Mouse (Mus musculus) telencephalon, adult 2 months (tissue): ENCODE measurements at regions not wholly inside any gene's neighbourhood (a gene's known extent, or its start where the extent isn't known, plus 50 kb on each side); places are given as distances from the start of the nearest gene placed in this dataset.
"Not testable (repeated sequence)": the region's sequence is repeated elsewhere in the genome, so short reads cannot be mapped to it uniquely, and the experiment has no call there.

Experiments
- DNase-seq: peaks from one replicate; pipeline ENCODE4 v3.0.0-alpha.2; 2011; ENCODE audit warnings: low read depth, low spot score

GRCm38 (mm10) chr4:81600396-81600795 is 157.8 kb upstream of the Mpdz start:
- no peak for DNase-seq

GRCm38 (mm10) chr4:81597390-81597789 is 154.8 kb upstream of the Mpdz start:
- no peak for DNase-seq

DNA sequence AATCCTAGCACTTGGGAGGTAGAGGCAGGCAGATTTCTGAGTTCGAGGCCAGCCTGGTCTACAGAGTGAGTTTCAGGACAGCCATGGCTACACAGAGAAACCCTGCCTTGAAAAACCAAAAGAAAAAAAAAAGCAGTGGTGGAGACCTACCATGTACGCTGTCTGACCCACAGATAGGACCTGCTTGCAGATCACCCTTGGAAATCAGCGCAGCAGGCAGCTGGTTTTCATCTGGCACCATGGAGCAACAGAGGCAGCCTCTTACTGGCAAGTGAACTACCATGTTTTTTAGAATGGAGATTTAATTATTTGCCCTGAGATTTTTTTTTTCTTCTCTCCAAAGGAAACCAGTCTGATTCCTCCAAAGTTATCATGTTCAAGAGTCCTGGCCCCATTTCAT is 150.8 kb upstream of the Mpdz start:
- not testable (repeated sequence) for DNase-seq

GRCm38 (mm10) chr4:81582546-81582945 is 139.9 kb upstream of the Mpdz start:
- no peak for DNase-seq

DNA sequence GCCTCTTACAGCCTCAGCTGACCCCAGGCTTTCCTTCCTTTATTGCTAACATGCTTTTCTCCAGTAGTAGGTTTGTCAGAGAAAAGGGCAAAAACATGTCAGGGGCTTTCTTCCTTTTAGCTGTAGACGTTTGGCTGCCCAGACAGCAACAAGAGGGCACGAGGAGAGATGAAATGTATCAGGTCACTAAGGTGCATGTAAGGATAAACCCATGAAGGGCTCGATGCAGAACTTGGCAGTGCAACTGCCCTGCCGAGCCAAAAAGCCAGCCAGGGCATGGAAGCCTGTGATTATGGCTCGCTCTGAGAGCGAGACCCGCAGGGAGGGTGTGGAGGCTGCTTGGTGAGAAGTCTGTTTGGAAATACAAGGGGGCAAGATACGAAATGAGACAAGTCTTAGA is 137.9 kb upstream of the Mpdz start:
- DNase-seq = no peak

DNA sequence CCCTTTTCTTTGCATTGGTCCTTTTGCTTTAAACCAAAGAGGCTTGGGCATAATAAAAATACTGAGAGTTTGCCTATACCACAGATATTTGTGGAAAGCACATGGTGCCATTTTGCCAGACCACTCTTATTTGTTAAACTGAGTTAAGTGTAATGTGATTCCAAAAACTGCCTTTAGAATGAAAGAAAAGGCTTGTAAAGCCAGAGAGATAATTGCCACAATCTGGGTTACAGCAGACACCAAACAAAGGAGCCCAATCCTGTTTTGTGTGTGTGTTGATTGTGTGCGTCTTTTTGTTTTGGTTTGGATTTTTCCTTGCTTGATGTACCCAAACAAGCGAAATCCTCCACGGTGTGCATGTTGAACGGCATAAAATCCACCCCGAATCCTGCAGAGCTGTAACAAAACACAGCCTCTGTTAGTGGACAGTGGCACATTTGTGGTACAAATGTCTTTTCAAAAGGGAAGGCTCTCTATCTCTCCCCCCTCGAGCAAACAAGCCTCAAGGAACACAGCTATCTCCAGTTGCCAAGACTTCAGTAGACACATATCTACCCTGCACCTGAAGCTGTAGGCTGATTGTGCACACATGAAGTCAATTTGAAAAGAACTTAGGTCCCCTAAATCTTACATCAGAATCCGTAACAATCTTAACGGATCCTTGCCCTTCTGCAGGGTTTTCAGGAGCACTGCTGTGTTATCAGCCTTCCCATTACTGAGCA is 136.9 kb upstream of the Mpdz start:
- no peak for DNase-seq

DNA sequence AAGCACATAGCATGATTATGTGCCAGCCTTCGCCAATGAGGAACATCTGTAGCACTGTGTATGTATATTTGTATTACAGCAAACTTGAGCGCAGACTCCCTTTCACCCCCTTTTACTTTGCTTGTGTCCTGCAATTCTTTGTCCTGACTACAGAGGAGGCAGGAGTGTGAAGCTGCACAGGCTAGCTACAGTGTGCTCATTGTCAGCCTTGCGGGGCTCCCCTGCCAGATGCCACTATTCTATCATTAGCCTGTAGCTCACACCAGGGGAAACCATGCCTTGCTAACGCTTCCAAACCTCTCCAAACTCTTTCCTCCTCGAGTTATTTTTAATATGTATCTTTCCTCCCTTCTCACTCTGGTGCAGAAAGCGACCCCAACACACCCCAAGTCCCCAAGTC is 136.4 kb upstream of the Mpdz start:
- no peak for DNase-seq

DNA sequence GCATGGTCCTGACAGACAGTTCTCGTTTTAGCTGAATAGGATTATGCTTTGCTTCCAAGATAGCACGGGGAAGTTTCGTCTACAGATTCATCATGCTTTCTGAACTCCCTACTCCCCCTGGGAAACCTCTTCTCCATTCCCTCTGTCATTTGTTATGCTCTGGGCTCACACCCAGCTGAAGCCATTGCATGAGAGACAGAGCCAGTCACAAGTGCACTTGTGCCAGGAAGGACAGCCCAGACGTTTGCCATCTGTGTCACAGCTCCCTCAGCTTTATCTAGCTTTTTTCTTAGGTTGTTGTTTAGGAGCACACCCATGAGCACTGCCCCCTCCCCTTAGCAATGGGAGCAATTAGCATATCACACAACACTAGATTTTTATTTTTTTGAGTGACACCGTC is 131.2 kb upstream of the Mpdz start:
- DNase-seq = no peak

DNA sequence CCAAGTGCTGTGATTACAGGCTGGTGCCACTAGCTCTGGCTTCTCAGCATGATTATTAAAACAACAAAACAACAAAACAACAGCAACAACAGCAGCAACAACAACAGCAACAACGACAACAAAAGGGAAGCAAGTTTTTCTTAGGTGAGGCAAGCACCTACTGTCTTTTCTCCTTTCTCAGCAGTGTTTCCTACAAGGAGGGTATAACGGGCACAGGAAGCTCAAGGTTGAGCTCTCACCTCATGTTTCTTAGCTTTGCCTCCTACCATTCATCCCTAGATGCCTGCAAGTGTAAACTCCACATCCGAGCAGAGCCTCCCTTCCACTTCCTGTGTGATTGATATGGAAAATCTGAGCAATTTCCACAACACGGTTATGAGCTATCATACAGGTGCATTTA is 128.1 kb upstream of the Mpdz start:
- DNase-seq = no peak

GRCm38 (mm10) chr4:81569531-81569930 is 126.9 kb upstream of the Mpdz start:
- no peak for DNase-seq

DNA sequence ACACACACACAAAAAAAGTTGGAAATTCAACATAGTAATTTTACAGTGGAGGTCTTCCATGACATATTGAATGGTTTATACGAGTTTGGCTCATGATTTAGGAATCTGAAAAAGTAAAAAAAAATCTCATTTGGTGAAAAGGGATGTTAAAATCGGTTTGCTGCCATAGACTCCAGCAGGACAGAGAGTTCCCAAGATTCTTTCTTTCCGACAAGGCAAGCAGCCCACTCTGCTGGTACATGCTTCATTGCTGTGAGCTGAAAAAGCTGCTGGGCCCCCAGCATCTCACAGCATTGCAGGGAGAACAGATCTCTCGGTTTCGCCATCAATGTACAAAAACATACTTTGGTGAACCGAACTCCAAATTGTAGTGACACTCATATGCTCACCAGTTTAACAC is 125.8 kb upstream of the Mpdz start:
- no peak for DNase-seq

DNA sequence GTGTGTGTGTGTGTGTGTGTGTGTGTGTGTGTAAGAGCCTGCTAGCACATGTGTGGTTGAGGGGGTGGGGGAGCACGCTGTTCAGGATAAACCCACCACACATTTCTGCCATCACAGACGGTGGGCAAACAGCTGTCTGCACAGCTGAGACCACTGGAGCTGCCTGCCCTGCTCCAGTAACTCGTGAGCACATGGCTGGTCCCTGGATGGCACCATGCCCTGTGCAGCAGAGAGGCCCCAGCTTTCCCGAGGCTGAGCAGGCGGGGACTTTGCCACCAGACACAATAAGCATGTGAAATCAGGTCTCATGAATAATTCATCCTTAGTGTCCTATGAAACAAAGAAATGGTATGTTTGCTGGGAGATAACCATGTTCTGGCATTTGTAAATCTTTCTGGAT is 125.3 kb upstream of the Mpdz start:
- DNase-seq = no peak

GRCm38 (mm10) chr4:81566526-81566925 is 123.9 kb upstream of the Mpdz start:
- no peak for DNase-seq

DNA sequence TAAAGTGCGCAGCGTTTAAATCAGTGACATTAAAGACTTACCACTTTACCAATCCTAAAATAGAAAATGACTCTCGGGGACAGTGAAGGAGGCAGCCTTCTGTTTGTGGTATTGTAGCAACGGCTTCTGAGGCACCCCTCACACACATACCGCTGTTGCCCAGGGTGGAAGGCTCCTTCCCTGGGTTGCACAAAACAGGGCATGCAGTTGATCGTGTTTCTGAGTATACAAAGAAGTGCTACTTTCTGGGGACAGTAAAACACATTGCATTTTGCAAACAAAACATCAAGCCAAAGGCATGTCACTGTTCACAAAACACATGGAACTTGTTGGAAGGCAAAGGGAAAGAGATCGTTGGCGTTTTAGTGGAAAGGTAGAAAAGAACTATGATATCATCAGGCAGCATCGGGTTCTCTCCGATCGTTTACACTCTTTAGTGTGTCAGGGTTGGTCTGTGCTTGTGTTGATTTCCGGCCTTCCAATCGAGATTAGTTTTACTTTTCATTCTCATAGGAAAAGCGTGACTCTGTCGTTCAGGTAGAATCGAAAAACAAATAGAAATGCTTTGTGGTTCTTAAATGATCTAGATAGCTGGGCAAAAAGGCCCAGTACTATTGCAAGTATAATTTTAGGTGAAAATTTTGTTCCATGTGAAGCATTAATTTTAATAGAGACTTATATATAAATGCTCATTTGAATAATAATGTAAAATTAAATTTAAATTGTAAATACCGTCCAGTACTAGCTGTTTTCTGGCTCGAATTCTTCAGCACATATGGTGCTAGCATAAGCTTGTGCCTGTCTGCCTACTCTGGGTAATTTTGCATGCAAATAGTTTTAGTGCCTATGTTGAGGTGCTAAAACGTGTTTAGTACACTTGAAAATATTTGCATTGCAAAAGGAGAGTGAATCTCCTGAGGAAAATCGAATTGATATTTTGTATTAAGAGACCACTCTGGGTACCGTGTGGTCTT is 123.1 kb upstream of the Mpdz start:
- peak; percentile 80 for DNase-seq

DNA sequence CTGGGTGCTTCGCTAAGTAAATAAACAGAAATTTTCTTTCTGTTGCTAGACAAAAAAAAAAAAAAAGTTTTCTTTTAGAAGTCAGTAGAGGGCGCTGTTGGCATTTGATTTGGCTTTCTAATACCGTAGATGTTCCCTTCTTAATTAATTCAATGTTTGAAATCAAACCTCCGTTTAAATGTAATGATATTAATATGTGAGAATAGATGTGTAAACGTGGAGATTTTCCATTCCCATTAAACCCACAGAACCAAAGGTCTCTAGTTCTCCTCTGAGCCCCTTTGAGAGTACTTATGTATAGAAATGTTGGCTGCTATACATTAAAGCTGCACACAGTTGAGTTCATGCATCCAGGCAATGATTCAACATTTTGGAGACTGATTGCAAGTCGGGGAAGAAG is 121.8 kb upstream of the Mpdz start:
- DNase-seq = no peak

DNA sequence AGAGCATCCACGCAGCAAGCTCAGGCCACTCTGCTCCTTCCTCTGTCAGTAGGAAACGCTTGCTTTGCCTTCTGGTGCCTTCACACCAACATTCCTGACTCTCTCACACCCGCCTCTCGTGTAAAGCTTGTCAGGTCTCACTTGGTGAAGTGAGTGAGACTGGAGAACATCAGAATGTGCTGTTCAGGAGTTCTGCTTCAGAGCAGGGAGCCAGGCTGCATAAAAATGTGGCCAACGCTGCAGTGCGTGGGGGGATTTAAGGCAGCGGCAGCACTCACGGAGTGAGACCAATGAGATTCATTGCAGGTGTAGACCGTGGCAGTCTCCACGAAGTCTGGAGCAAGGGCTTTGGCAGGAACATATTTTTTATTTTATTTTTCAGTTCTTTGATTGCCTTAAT is 121.0 kb upstream of the Mpdz start:
- peak; percentile 72 for DNase-seq

DNA sequence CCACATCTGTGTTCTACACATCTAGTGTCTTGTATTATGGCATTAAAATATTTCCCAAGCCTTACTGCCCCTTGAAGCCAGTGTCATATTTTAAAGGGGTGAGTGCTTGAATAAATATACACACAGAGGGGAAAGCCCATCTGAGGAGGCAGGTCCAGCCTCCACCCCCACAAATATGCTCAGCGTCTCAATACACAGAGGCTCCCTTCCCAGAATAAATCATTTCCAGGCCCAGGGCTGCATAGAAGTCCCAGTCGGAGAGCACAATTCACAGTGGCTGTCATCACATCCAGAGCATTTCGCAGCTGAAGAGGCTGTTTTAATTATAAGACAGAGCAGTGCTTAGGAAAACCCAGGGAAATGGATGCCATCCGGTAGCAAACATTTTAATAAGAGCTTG is 118.8 kb upstream of the Mpdz start:
- DNase-seq = no peak

DNA sequence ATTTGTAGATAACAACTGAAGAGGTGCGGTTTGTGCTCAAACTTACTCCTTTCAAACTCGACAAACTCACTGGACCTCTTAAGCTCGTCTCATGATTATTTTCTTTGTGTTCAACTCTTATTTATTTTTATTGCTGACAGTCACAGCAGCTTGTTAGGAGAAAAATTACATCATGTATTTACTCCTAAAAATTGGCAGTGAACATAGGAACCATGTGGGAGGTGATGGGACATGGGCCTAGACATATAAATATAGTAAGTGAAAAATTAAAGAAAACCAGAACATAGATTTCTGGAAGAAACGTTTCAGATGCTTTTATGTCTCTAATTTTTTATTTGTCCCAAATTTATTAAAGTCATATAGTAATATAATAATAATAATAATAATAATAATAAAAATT is 108.2 kb upstream of the Mpdz start:
- no peak for DNase-seq

DNA sequence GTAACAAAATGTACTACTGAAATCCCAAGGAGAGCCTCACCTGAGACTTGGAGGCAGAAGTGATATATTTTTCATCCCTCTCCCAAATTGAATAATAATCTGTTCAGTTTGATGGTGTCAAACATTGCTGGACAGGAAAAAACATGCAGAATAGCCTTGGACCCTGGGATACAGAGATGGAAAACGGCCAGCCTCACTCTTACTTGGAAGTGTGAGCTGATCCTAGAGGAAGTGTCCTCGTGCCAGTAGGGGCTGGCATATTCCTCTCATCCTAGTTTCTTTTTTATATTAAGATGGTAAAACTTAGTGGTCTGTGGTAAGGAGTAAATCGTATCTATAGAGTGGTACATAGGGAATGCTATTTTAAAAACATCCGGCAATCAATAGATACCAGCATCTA is 107.6 kb upstream of the Mpdz start:
- DNase-seq = no peak

GRCm38 (mm10) chr4:81540496-81540895 is 97.9 kb upstream of the Mpdz start:
- no peak for DNase-seq

DNA sequence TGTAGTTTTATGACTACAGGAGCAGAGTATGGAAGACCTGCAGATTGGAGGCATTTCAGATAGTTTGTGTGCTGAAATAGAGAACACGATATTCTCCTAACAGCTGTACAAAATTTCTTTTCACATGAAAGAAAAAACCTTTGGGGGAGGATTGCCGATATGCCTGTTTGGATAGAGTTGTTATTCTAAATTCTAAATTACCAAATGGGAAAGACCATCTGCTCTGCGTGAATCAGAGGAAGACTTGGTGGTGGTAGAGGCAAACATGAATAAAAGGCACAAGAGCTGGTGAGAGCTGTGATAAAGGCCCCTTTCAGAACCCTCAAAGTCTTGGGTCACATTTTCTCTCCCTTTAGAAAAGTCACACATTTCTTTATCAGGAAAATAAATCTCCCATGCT is 96.9 kb upstream of the Mpdz start:
- DNase-seq = peak; percentile 81

GRCm38 (mm10) chr4:81536795-81537194 is 94.2 kb upstream of the Mpdz start:
- DNase-seq = no peak

DNA sequence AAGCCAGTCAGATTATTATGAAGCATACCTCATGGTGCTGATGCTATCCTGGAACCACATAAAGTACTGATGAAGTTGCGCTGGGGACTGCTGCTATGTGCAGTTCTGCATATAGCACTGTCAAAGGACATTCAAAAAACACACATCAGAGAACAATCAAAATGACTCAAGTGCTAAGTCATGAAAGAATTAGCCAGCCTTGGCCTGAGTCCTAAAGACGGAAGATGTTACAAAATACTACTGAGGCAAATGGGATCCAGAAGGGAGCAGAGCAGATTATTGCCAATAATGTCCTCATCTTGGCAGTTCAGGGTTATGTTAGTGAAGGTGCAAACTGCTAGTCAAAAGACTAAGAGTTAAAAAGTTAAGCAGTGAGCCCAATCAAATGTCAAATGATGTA is 87.9 kb upstream of the Mpdz start:
- no peak for DNase-seq
